Mouse (Mus musculus) testis, adult 2 months (tissue): ENCODE results near the gene Arhgap35. TPM values are rescaled to one million over a fixed set of nuclear protein-coding genes. Genes with fewer than 3 reads are reported as not detected.
A peak's percentile ranks its signal among the peaks of the same experiment; 100 is the strongest.

Experiments
- H3K27ac ChIP-seq: fragments of 200-500 bp; 2 replicates; pipeline ENCODE4 v1.5.1; 2012; ENCODE audit warnings: low read depth, low read length; ENCODE audit not compliant: control insufficient read depth, insufficient read depth
- H3K27me3 ChIP-seq: fragments of 200-500 bp; 2 replicates; pipeline ENCODE4 v1.6.1; 2012; ENCODE audit warnings: mild to moderate bottlenecking, low read length, moderate library complexity; ENCODE audit not compliant: control insufficient read depth, insufficient read depth
- H3K36me3 ChIP-seq: fragments of 200-500 bp; 2 replicates; pipeline ENCODE4 v1.6.1; 2012; ENCODE audit warnings: mild to moderate bottlenecking, low read length; ENCODE audit not compliant: control insufficient read depth, insufficient read depth
- H3K4me1 ChIP-seq: fragments of 200-500 bp; 2 replicates; pipeline ENCODE4 v1.6.1; 2012; ENCODE audit warnings: low read length; ENCODE audit not compliant: control insufficient read depth, insufficient read depth
- H3K4me3 ChIP-seq: fragments of 200-500 bp; 2 replicates; pipeline ENCODE4 v1.5.1; 2012; ENCODE audit warnings: low read depth, mild to moderate bottlenecking, low read length, moderate library complexity, mixed read lengths; ENCODE audit not compliant: control insufficient read depth
- CTCF ChIP-seq: fragments of 200-500 bp; IDR thresholded peaks from 2 replicates; pipeline ENCODE4 v1.5.1; 2012; ENCODE audit warnings: low read depth, mild to moderate bottlenecking, inconsistent platforms, low read length, moderate library complexity; ENCODE audit not compliant: control insufficient read depth, insufficient read depth, insufficient replicate concordance
- POLR2A ChIP-seq: fragments of 200-500 bp; IDR thresholded peaks from 2 replicates; pipeline ENCODE4 v1.6.1; 2012; ENCODE audit warnings: low read depth, mild to moderate bottlenecking, inconsistent platforms, low read length, moderate library complexity; ENCODE audit not compliant: control insufficient read depth
- polyA plus RNA-seq: library from polyadenylated mRNA; depleted of rRNA; stranded (reverse); fragments of >200 nt; gene quantifications from 2 replicates; pipeline ENCODE4 v1.2.3, GENCODE M21; 2012

Gene Arhgap35
- polyA plus RNA-seq, 1 experiment: 21.7 TPM

GRCm38 (mm10) chr7:16629598-16630296 is 15.0 kb upstream of the Arhgap35 start:
- Histone ChIP-seq H3K4me1 (peaks cover 6% of the 10 kb centered on the region), H3K27me3 (no peaks in the 10 kb centered on the region), H3K4me3 (no peak overlapping the region), H3K27ac (no peak overlapping the region), H3K36me3 (no peaks in the 10 kb centered on the region)
- TF ChIP-seq CTCF (peak; percentile 49; the same call in 1 of the 2 replicates), POLR2A (no peak)

GRCm38 (mm10) chr7:16628096-16628771 is 13.4 kb upstream of the Arhgap35 start:
- H3K36me3 ChIP-seq: no peaks in the 10 kb centered on the region
- no peak overlapping the region for H3K27ac ChIP-seq
- no peak overlapping the region for H3K4me3 ChIP-seq
- peaks cover 6% of the 10 kb centered on the region for H3K4me1 ChIP-seq
- TF ChIP-seq CTCF (peak; percentile 37; the same call in 1 of the 2 replicates), POLR2A (no peak)
- H3K27me3 ChIP-seq: no peaks in the 10 kb centered on the region

GRCm38 (mm10) chr7:16623687-16624086 is 8.9 kb upstream of the Arhgap35 start:
- no peak for TF ChIP-seq CTCF
- TF ChIP-seq POLR2A: no peak
- Histone ChIP-seq H3K27me3 (no peaks in the 10 kb centered on the region; the same call in 1 of the 2 replicates), H3K27ac (no peak overlapping the region), H3K36me3 (no peaks in the 10 kb centered on the region), H3K4me1 (peaks cover 6% of the 10 kb centered on the region), H3K4me3 (no peak overlapping the region)

- Histone ChIP-seq H3K36me3 (no peaks in the 10 kb centered on the region), H3K27me3 (no peaks in the 10 kb centered on the region; the same call in 1 of the 2 replicates), H3K4me3 (no peak overlapping the region), H3K4me1 (peaks cover 12% of the 10 kb centered on the region), H3K27ac (no peak overlapping the region)
- no peak for TF ChIP-seq POLR2A
- no peak for TF ChIP-seq CTCF
These were observed 8.3 kb upstream of the Arhgap35 start for GRCm38 (mm10) chr7:16623131-16623530.

- no peak for TF ChIP-seq POLR2A
- no peak for TF ChIP-seq CTCF
These were observed 6.4 kb upstream of the Arhgap35 start for GRCm38 (mm10) chr7:16621066-16621622.

GRCm38 (mm10) chr7:16618661-16619211 is 3.9 kb upstream of the Arhgap35 start:
- H3K4me3 ChIP-seq: peak overlapping the region; percentile 23
- TF ChIP-seq CTCF (peak; percentile 46; the same call in 1 of the 2 replicates), POLR2A (no peak)
- H3K27ac ChIP-seq: no peak overlapping the region
- H3K36me3 ChIP-seq: no peaks in the 10 kb centered on the region
- peaks cover 19% of the 10 kb centered on the region for H3K4me1 ChIP-seq
- H3K27me3 ChIP-seq: no peaks in the 10 kb centered on the region; the same call in 1 of the 2 replicates

More at GRCm38 (mm10) chr7:16621066-16621622, 6.4 kb upstream of the Arhgap35 start:
- H3K27me3 ChIP-seq: no peaks in the 10 kb centered on the region; the same call in 1 of the 2 replicates
- H3K27ac ChIP-seq: no peak overlapping the region
- H3K4me1 ChIP-seq: peaks cover 10% of the 10 kb centered on the region
- H3K4me3 ChIP-seq: no peak overlapping the region
- H3K36me3 ChIP-seq: no peaks in the 10 kb centered on the region

GRCm38 (mm10) chr7:16617045-16617444 is 2.3 kb upstream of the Arhgap35 start:
- no peak overlapping the region for H3K4me3 ChIP-seq
- H3K36me3 ChIP-seq: no peaks in the 10 kb centered on the region; the same call in 1 of the 2 replicates
- TF ChIP-seq POLR2A: no peak
- TF ChIP-seq CTCF: peak; percentile 6; the same call in 1 of the 2 replicates
- H3K27ac ChIP-seq: no peak overlapping the region
- H3K4me1 ChIP-seq: peaks cover 26% of the 10 kb centered on the region
- no peaks in the 10 kb centered on the region; the same call in 1 of the 2 replicates for H3K27me3 ChIP-seq
